Mouse (Mus musculus) heart, adult 2 months (tissue): ENCODE measurements at regions not wholly inside any gene's neighbourhood (a gene's known extent, or its start where the extent isn't known, plus 50 kb on each side); places are given as distances from the start of the nearest gene placed in this dataset.

ENCODE experiments used
- CTCF ChIP-seq: fragments of 200-600 bp; IDR thresholded peaks from 2 replicates; pipeline ENCODE4 v1.8.1; 2022; ENCODE audit warnings: antibody characterized with exemption, mild to moderate bottlenecking, moderate library complexity
- EP300 ChIP-seq: fragments of 200-500 bp; IDR thresholded peaks from 2 replicates; pipeline ENCODE4 v1.6.1; 2011; ENCODE audit warnings: low read depth, low read length, control low read depth; ENCODE audit not compliant: insufficient read depth

GRCm38 (mm10) chr4:152836080-152836479, 358.4 kb upstream of the Kcnab2 start:
- no peak for TF ChIP-seq CTCF
- no peak for TF ChIP-seq EP300
